Mouse (Mus musculus) heart, postnatal 4 days (tissue): ENCODE measurements at regions not wholly inside any gene's neighbourhood (a gene's known extent, or its start where the extent isn't known, plus 50 kb on each side); places are given as distances from the start of the nearest gene placed in this dataset.
A peak's percentile ranks its signal among the peaks of the same experiment; 100 is the strongest.
"Not testable (repeated sequence)": the region's sequence is repeated elsewhere in the genome, so short reads cannot be mapped to it uniquely, and the experiment has no call there.

Experiments used
- DNase-seq: peaks from one replicate; pipeline ENCODE4 v3.0.0; 2021

DNA sequence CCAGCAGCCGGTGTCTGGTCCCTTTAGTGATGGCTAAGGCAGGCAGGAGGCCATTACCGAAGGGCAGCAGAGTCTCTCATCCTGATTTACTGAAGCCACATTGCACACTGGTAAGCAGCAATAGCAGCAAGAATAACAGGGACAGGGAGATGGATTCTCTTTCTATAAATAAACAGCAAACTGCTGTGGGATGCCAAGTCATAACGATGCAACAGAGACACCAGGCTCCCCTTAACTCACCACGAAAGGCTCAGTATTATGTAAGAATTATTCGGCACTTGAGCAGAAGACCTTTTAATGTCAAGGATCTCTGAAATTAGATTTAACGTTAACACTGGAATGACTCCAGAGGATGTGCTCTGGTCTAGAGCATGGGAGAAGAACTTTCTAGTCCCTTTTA is 202.1 kb downstream of the Ddx10 start:
- DNase-seq, result no peak

DNA sequence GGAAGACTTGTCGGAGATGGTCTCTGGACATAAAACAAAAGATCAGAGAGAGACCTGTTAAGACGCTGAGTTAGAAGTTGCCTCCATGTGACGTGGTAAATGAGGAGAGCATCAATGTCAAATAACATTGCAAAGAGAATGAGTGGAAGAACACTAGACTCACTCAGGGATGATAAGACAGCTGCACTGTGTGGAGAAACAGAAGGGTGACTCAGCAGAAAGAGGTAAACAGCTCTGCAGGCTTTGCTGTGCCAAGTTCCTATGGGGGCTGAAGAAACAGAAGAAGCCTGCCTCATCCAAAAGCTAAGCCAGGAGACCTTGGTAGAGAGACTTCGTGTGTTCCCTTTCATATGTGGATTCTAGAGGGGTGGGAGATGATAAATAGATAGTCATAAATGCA is 214.1 kb downstream of the Ddx10 start:
- DNase-seq, result no peak

DNA sequence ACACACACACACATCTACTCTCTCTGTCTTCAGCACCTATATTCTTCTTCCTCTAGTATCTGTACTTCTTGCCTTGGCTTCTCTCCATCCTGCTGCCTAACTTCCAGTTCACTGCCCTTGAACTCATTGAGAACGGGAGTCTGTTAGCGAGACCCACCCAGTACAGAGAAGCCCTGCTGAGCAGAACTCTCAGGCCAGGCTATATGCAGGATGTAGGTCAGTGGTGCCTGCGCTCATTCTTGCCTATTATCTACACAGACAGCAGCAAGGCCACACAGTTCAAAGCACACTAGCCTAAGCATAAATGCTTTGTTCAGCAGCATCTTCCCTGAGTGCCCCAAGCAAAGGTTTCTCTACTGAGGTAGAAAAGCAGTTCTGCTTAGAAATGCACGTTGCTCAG is 225.8 kb downstream of the Ddx10 start:
- DNase-seq, result no peak

DNA sequence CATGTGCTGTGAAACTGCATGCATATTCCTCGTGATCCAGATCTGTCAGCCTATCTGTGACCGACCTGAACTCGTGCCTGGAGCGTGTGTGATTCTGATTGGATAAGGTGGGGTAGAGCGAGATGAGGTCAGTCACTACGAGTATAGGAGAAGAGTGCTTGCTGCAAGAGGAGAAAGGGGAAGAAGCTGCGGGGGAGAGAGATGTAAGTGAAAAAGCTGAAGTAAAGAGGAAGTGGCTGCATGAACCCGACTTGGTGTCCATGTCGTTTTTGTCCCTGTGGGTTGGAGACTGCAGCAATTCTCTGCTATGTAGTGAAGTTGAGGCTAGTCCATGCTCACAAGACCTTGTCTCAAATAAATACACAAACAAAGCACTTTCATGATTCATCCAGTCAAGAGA is 237.1 kb downstream of the Ddx10 start:
- DNase-seq, result no peak

DNA sequence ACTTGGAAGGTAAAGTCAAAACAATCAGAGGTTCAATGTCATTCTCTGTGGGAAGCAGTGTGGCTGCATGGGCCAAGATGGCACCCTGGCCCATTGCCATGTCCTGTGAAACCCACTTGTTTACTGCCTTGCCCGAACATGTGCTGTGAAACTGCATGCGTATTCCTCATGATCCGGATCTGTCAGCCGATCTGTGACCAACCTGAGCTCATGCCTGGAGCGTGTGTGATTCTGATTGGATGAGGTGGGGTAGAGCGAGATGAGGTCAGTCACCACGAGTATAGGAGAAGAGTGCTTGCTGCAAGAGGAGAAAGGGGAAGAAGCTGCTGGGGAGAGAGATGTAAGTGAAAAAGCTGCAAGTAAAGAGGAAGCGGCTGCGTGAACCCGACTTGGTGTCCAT is 240.5 kb downstream of the Ddx10 start:
- no peak for DNase-seq

DNA sequence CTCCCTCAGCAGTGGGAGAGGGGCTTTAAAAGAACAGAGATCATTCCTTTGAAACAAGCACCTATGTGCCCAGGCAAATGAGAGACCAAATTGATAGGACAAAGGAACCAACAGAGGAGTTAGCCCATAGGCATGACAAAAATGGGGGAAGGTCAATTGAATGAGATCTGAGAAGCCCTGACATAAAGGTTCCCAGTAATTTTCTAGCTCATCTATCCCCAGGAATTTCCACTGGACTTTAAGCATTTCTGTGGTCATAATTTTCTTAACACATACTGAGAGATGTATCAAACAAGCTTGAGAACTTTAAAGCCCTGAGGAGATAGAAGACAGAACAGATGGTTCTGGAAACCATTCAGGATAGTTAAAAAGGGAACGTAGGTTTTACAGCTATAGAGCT is 241.8 kb downstream of the Ddx10 start:
- DNase-seq, result no peak

DNA sequence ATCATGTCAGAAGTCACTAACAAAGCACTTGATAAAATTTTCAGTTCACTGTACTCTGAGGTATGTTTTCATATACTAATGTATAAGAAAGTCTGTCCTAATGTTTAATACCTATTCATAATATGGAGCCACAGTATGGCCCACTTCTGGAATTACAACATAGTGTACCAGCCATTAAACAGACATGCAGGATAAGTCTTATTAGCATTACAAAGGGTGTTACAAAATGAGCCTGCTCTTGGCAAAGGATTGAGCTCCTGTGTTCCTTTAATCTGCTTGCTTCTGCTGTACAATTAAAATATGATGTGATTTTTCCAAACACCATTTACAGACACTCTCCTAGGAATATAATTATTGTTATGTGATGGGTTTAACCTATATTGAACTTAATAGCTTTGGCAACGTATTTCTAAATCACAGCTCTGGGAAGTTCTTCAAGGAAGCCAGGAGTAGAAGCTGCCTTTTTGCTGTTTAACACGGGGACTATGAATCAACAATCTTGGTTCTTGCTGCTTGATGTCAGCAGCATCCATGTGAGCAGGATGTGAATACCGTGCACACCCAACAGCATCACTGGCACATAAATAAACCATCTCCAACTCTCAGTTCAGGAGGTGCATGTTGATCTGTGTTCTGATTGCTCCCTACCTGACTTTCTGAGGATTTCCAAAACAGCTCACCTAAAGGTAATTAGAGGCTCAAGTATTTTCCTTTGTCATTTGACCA is 243.4 kb downstream of the Ddx10 start:
- no peak for DNase-seq

DNA sequence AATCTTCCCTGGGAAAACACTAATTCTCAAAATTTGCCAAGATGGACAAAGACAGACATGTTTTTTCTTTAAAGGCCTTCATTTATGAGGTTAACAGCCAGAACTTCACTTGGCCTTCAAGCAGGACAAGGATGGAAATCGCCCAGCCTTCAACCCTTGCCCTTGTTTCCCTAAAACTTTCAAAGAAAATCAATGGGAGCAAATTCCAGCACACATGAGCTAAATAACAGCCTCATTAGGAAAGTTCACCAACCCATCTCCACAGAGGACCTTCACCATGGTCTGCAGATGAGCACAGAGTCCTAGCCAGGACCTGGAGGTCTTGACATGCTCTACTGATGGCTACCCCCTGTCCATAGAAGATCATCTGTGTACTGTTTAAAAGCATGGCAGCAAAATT is 271.8 kb downstream of the Ddx10 start:
- no peak for DNase-seq

DNA sequence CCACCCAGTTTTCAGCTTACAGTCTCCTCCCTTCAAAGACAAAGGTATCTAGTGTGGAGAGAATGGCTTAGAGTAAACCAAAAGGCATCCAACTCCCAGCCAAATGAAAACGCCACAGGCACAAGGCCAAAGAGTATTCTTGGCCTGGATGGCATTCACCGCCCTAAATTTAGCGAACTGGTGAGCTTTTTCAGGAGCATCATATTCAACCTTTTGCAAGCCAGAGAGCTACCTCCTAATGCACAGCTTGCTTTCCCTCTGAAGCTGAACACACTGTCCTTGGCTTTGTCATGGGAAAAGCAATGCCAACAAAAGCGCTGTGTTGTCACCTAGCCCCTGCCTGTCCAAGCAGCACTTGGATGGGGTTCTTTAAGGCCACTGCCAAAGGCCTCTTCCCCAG is 282.2 kb downstream of the Ddx10 start:
- DNase-seq, result peak; percentile 65

DNA sequence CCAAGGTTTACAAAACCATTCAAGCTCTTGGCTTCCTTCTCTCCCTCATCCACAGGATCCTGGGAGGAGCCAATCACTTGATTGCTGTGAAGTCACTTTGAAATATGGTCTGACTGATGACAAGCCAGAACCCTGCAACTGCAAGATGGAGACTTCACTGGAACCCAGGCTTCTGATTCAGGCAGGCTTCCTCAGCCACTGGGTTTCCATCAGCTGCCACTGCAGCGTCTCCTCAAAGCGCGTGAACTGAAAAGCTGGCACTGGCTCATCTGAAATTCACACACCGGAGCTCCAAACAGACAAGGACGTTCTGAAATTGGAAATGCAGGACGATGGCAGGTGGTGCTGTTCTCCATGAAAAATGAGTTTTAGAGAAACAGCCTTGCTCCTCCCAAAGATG is 280.1 kb upstream of the AI593442 start:
- DNase-seq, result no peak

DNA sequence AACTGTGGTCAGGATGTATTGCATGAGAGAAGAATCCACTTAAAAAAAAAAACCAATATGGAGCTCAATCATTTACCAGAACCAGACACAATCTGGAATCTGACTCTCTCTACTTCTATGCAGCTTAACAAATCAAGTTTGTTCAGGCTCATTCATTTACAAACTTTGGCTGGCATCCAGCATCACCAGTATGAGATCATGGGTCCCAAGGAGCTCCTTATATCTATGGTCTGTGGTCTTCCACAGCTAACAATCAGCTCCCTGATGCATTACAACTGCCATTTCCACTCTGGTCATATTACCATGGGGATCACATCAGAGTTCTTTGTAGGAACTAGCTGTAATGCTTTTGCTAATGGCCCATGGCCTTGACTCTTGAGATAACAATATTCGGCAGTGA is 277.7 kb upstream of the AI593442 start:
- DNase-seq, result no peak

DNA sequence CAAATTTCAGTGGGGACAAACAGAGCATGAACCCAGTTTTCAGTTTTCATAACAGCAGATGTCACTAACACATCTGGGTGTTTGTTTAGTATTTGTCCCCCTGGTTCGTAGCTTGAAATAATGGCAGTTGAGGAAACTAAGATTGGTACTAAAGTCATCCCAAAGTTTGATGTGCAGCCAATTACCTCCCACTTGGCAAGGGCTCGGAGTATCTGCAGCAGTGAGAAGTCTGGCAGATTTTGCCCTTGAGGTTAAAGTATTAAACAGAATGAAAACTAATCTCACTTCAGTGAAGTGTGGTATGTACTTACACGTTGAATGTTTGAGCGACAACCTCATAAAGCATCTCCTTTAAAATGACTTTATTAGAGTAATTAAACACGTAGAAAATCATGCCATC is 264.5 kb upstream of the AI593442 start:
- DNase-seq, result peak; percentile 49

DNA sequence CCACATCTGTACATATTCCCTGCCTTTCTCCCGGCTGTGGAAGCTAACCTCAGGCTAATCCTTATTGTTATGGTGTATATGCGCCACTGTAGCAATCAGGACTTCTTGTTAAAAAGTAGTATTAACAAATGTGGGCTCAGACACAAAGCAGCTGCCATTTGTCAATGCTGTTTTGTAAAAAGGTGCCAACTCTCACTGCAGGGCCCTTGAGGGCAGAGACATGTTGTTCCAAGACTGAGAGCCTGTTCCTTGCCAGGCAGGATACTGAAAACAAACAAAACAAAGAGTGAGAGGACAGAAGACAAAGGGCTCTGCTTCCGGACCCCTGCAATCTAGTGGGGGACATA is 262.0 kb upstream of the AI593442 start:
- no peak for DNase-seq

DNA sequence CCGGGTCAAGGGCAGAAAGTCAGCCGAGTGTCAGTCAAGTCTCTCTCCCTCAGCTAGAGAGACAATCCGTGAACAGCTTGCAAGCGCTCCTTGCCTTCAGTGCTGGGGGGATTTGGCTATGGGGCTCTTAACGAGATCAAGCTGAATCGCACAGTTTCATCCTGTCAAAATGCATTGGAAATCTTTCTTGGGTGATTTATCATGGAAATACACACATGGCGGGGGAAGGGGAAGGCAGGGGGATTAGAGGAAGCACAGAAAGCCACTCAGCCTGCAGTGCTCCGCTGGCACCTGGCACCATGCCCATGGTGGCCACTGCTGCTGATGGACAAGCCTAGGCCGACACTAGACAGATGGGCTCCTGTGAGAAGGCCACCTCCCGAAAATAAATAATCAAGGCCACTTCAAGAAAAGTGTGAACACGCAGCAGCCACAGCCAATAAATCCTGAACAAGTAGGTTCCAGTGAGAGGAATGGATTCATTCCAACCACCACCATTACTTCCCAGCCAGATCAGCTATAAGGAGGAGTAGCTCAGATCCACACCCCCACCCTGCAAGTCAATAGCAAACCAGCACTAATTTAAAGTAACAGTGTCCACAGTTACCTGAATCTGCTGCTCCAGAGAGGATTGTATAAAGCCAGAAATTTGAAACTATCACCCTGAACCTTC is 261.5 kb upstream of the AI593442 start:
- DNase-seq, result peak; percentile 16

DNA sequence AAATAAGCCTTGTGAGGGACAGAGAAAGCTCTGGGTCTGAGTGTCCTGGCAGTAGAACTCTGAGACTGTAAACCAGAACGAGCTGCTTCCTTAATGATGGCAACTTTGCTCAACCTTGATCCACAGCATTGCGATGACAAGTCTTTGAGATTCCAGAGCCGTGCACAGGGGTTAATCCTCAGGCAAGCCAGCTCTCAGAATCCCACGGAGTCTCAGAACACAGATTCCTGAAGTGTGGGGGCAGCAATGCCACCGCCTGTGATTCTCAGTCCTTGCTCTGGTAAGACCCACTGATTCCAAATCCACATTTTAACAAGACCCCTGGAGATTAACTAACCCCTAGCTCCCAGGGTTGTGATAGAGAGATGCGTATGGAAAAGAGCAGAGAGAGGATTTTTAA is 255.5 kb upstream of the AI593442 start:
- no peak for DNase-seq

DNA sequence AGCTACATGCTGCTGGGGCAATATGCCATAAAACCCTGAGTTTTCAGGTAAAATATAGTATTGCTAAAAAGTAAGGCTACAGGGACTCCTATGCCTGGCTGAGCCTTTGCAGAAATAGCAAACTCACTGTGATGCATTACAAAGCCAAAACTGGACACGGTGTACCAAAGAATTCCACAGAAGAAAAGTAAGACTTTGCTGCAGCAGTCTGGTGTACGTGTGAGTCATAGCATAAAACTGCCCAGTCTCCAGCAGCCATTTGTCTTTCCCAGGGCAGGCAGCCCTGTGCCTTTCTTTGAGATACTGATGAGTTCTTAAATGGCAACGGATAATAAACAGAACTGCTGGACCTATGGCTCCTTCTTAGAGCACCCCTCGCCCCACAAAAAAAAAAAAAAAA is 237.9 kb upstream of the AI593442 start:
- peak; percentile 7 for DNase-seq

DNA sequence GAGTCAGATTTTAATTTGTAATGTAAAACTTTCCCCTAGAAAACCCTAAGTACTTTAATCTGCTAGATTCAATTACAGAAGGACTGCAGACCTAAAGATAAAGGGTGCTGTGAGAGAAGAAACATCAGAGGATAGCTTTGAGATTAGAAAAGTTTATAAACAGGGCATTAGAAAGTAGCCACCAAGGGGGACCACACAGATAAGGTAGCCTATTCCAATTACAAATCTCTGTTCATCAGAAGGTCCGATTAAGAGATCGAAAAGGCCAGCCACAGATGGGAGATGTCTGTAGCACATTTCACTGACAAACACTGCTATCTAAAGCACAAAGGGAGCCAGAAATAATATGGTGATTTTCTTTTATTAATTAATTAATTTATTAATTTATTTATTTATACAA is 209.1 kb upstream of the AI593442 start:
- not testable (repeated sequence) for DNase-seq

DNA sequence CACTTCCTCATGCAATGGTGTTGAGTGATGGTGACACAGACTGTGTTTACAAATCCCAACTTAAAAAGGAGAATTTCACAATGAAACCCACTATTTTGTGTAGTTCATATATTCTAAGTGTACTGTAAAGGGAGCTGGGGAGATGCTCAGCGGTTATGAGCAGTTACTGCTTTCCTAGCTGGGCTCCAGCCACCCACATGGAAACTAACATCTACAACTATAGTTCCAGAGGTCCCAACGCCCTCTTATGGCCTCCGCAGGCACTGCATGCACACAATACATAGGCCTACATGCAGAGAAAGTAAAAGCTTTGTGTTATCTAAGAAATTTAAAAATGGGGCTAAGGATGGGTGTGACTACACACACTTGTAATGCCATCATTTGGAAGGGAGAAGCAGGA is 208.4 kb upstream of the AI593442 start:
- not testable (repeated sequence) for DNase-seq

DNA sequence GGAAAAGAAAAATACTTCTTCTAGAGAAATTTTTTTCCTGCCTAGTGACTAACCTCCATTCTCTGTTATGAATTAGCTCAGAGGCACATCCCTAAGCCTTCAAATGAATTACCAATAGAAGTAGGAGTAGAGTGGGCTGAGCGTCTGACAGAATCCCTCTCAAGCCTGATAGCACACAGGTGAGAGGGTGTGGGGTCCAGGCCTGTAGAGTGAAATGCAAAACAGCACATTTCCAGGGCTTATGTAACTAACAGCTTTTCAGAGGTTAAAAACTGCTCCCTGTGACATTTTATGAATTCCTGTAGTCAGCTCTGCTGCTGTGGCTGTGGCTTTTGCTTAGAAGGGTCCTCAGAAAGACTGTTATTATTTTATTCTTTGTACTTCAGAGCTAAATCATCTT is 187.7 kb upstream of the AI593442 start:
- no peak for DNase-seq

DNA sequence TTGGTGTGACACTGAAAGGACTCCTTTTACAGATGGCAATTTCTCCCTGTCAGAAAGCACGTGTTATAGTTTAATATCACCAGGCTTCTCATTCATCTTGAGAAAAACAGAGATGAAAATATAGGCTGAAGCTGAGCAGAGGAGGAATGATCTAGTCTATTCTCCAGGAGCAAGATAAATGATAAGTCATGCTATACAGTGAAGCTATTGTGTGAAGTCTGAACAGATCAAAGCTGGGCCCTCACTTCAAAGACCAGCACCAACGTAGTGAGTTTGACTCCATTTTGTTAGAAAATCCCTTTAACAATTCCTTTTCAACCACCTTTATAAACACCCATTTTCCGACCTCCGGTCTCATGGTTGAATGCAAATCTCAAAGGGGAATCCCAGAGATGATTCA is 180.7 kb upstream of the AI593442 start:
- DNase-seq, result no peak

DNA sequence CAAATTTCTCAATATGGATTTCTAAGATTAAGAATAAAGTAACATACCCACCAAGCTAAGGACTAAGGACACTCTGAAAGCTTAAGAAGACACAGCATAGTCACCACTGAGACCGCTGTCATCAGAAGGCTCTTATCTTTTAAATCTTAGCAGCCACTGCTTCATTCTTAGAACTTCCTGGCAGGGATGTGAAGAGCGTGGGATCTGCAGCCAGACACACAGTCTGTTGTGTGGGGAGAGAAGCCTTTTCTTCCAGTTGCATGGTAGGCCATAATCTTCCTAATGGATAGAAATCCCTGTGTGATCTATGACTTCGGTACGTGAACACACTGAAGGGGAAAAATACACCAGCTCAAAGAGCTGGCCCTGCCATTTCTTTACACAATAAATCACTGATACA is 178.8 kb upstream of the AI593442 start:
- DNase-seq, result no peak

DNA sequence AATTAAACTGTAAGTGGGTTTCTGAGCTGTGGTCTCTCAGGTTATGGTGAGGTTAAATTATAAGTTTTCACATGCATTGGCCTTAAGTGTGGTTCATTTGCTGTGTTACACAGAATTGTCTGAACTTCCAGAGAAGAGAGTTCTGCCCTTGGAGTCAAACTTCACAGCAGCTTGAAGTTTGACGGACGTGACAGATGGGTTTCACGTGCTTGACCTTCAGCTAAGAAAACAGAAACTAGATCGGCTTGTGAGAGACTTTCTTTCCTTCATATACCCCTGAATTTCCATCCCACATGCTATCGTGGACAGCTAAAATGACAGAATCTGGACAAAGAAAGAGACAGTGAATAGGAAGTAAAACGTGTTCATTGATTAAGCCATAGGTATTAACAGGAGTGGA is 173.8 kb upstream of the AI593442 start:
- DNase-seq, result no peak

DNA sequence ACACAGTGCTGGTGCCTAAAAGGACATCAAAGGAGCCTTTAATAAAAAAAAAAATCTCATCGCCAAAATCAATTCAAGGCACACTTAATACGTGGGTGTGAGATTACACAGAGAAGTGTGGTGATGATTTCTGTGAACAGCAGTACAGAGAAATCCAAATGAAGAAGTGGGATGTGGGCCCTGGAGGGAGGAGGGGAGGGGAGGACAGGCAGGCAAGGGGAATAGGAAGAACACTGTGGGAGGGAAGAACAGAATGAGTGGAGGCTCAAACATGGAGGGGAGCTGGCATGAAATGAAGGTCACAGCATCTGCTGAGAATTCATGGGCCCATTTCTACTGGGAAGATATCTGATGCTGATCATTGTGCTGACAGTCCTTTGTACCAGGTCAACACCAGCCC is 171.0 kb upstream of the AI593442 start:
- no peak for DNase-seq

DNA sequence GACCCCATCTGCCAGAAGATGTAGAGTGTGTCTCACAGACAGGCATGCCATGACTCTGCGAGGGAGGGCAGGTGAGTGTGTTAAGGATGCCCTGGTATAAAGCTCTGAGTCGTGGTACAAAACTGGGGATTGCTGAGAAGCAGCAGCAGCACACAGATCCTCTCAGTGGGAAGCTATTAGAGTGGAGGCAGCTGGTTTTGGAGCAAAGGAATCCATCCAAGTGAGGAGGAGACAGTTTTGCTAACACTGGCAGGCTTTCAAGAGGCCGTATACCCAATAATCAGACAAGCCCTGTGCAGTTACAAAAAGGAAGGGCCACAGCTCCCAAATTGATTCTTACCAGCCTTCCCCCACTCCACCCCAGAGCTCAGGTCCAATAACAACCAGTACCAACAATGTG is 170.4 kb upstream of the AI593442 start:
- DNase-seq, result no peak

DNA sequence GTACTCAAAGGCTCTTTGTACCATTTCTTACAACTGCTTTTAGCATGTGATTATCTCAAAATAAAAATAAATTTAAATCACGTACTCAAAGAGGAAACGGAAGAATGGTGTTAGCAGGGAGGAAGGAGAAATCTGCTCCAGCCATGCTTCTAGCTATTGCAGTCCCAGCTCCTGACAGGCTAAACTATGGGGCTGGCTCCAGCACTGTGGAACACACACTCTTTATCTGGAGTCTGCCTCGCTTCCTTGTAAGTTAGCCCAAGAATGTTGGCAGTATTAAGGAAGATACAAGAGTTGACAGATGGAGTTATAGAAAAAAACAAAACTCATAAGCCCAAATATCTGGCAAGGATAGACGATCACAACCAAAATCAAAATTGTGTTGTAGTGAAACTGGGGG is 161.5 kb upstream of the AI593442 start:
- DNase-seq, result no peak
